Mouse (Mus musculus): Measurements from ENCODE around the gene Sox15.

Gene Sox15

GRCm38 (mm10) chr11:69635471-69635870 is 19.6 kb upstream of the Sox15 start:
- DNase-seq (ENCODE audit: low read depth, low spot score), result no peak

- no peak for DNase-seq (ENCODE audit: low read depth, low spot score)
Observed at GRCm38 (mm10) chr11:69645860-69646259, 9.3 kb upstream of the Sox15 start.

- DNase-seq (ENCODE audit: low read depth, low spot score), result no peak
Observed at GRCm38 (mm10) chr11:69653399-69653798, 1.7 kb upstream of the Sox15 start.

GRCm38 (mm10) chr11:69654760-69655159 is 354 bp upstream of the Sox15 start:
- no peak for DNase-seq (ENCODE audit: low read depth, low spot score)

- no peak for DNase-seq (ENCODE audit: low read depth, low spot score)
Observed at GRCm38 (mm10) chr11:69656065-69656455, 946 bp downstream of the Sox15 start.

GRCm38 (mm10) chr11:69656617-69657461 is 1.7 kb downstream of the Sox15 start:
- no peak for DNase-seq (ENCODE audit: low read depth, low spot score)

- DNase-seq (ENCODE audit: low read depth, low spot score), result no peak
Observed at GRCm38 (mm10) chr11:69657462-69657881, 2.4 kb downstream of the Sox15 start.

- no peak for DNase-seq (ENCODE audit: low read depth, low spot score)
Observed at GRCm38 (mm10) chr11:69661221-69661881, 6.2 kb downstream of the Sox15 start.

GRCm38 (mm10) chr11:69662213-69662966 is 7.3 kb downstream of the Sox15 start, which contains the start of gene Mpdu1:
Mpdu1 (minus strand) TSS chr11:69662642.
- peak; percentile 90 for DNase-seq (ENCODE audit: low read depth, low spot score)

- no peak for DNase-seq (ENCODE audit: low read depth, low spot score)
Observed at GRCm38 (mm10) chr11:69662967-69663671, 8.0 kb downstream of the Sox15 start.

- no peak for DNase-seq (ENCODE audit: low read depth, low spot score)
Observed at GRCm38 (mm10) chr11:69663795-69664194, 8.7 kb downstream of the Sox15 start.

GRCm38 (mm10) chr11:69664841-69665240 is 9.7 kb downstream of the Sox15 start:
- DNase-seq (ENCODE audit: low read depth, low spot score), result no peak

GRCm38 (mm10) chr11:69665457-69665960 is 10.4 kb downstream of the Sox15 start:
- DNase-seq (ENCODE audit: low read depth, low spot score), result no peak

GRCm38 (mm10) chr11:69665961-69666664 is 11.0 kb downstream of the Sox15 start, which contains the start of gene Cd68:
Cd68 (minus strand) TSS chr11:69666153.
- DNase-seq (ENCODE audit: low read depth, low spot score), result no peak

GRCm38 (mm10) chr11:69666665-69667005 is 11.5 kb downstream of the Sox15 start:
- DNase-seq (ENCODE audit: low read depth, low spot score), result no peak

GRCm38 (mm10) chr11:69670786-69671725 is 15.9 kb downstream of the Sox15 start:
- peak; percentile 77 for DNase-seq (ENCODE audit: low read depth, low spot score)

- DNase-seq (ENCODE audit: low read depth, low spot score), result no peak
Observed at GRCm38 (mm10) chr11:69671726-69672124, 16.6 kb downstream of the Sox15 start.

- peak; percentile 99 for DNase-seq (ENCODE audit: low read depth, low spot score)
Observed at GRCm38 (mm10) chr11:69672211-69672706, 17.1 kb downstream of the Sox15 start, which contains the start of gene Eif4a1. Eif4a1 (minus strand) TSS chr11:69672423.

- no peak for DNase-seq (ENCODE audit: low read depth, low spot score)
Observed at GRCm38 (mm10) chr11:69679144-69679543, 24.0 kb downstream of the Sox15 start.

Measured in c-Kit-negative CD71-positive TER-119-positive erythroid progenitor cells, embryonic 14.5 days (primary cell).